Mouse (Mus musculus): ENCODE data around the gene Tcf7l1.

The Tcf7l1 gene

GRCm38 (mm10) chr6:72593011-72593803, 195.8 kb downstream of the Tcf7l1 start:
- peak; percentile 74 to 88 for DNase-seq (ENCODE audit: low spot score in 2 of 2)

DNA sequence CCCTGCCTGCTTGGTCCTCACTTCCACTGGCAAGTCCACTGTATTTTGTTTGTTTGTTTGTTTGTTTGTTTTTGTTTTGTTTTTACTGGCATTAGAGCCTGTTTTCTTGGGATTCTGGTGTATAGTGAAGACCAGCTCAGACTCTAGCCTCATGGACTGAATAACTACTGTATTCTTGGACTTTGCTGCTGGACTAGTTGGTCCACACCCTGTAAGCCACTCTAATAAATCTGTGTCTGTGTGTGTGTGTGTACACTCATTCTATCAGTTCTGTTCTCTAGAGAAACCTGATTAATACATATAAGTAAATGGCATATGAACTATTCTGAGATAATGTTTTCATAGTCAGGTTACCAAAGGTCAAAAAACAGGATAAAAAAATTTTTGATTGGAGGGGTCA, 198.9 kb downstream of the Tcf7l1 start:
- DNase-seq (ENCODE audit: low spot score in 2 of 2) = no peak

DNA sequence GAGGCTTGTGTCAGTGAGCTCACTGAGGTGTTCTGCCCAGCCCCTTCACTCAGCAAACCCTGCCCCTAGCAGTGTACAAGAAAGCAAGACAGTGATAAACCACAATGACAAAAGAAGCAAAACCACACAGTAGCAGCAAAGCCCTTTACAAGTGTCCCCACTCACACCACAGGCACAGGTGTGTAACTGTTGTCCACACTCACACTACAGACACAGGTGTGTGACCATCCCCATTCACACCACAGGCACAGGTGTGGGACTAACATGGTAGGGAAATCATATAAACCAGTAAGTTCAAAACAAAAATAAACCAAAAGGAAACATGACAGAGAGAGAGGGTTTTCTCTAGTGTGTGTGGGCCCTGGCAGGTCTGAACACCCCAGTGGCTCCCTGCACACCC, 200.7 kb downstream of the Tcf7l1 start:
- no peak for DNase-seq (ENCODE audit: low spot score in 2 of 2)

DNA sequence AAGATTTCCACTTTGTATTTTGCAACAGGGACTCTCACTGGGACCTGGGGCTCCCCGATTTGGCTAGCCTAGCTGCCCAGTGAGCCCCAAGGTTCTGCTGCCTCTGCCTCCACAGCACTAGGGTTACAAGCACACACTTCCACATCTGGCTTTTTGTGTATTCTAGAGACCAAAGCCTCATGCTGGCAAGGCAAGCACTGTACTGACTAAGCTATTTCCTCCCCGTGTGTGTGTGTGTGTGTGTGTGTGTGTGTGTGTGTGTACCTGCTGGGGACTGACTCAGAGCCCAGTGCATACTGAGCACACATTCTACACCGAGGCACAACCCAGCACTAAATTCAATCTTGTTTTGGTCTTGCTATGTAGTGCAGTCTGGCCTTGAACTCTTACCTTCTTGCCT, 202.4 kb downstream of the Tcf7l1 start:
- no peak for DNase-seq (ENCODE audit: low spot score in 2 of 2)

GRCm38 (mm10) chr6:72584154-72584553, 204.9 kb downstream of the Tcf7l1 start:
- DNase-seq (ENCODE audit: low spot score in 2 of 2) = no peak

- DNase-seq (ENCODE audit: low spot score in 2 of 2) = peak; percentile 21 to 37
These were observed 205.7 kb downstream of the Tcf7l1 start for GRCm38 (mm10) chr6:72583211-72583839.

- peak; percentile 44 to 75 for DNase-seq (ENCODE audit: low spot score in 2 of 2)
These were observed 207.2 kb downstream of the Tcf7l1 start for GRCm38 (mm10) chr6:72581625-72582382.
